Mouse (Mus musculus) heart, embryonic 10.5 days (tissue): Measurements from ENCODE around the gene Lrrc28. TPM values are rescaled to one million over a fixed set of nuclear protein-coding genes. Genes with fewer than 3 reads are reported as not detected.

ENCODE experiments used
- DNase-seq: peaks from one replicate; pipeline ENCODE4 v3.0.0-alpha.2; 2017; ENCODE audit warnings: low spot score
- H3K27ac ChIP-seq: fragments of 300-500 bp; sonication (generic); 2 replicates; pipeline ENCODE4 v1.5.1; 2016; ENCODE audit warnings: mild to moderate bottlenecking
- H3K27me3 ChIP-seq: fragments of 300-500 bp; sonication (generic); 2 replicates; pipeline ENCODE4 v1.6.1; 2016; ENCODE audit warnings: mild to moderate bottlenecking; ENCODE audit not compliant: poor library complexity, insufficient read depth, severe bottlenecking
- H3K36me3 ChIP-seq: fragments of 300-500 bp; sonication (generic); 2 replicates; pipeline ENCODE4 v1.6.1; 2016; ENCODE audit warnings: mild to moderate bottlenecking, moderate library complexity
- H3K4me1 ChIP-seq: fragments of 300-500 bp; sonication (generic); 2 replicates; pipeline ENCODE4 v1.6.1; 2016; ENCODE audit warnings: mild to moderate bottlenecking
- H3K4me3 ChIP-seq: fragments of 300-500 bp; sonication (generic); 2 replicates; pipeline ENCODE4 v1.5.1; 2016; ENCODE audit warnings: mild to moderate bottlenecking, moderate library complexity
- H3K9me3 ChIP-seq: fragments of 300-500 bp; sonication (generic); 2 replicates; pipeline ENCODE4 v1.6.1; 2016; ENCODE audit warnings: mild to moderate bottlenecking, moderate library complexity
- WGBS: fragments of 180-500 bp; shearing (Covaris S2); methylation state at CpG from one replicate; pipeline ENCODE4 v1.1.7; 2016; 5-methylcytosine and 5-hydroxymethylcytosine counted together
- polyA plus RNA-seq: library from polyadenylated mRNA; unstranded; fragments of >200 nt; fragmentation: Nextera tagmentation; extraction: Ambion mirVana; gene quantifications from 2 replicates; pipeline ENCODE4 v1.2.1, GENCODE M21; 2016

The Lrrc28 gene
- polyA plus RNA-seq, 1 experiment from 2014 or later = 12.8 TPM

- DNase-seq = no peak
- WGBS = 76% methylated on average over 7 of the region's 7 CpGs
- no peak overlapping the region for H3K27ac ChIP-seq
- H3K4me3 ChIP-seq = no peak overlapping the region
- H3K36me3 ChIP-seq = no peaks in the 10 kb centered on the region
- no peaks in the 10 kb centered on the region for H3K27me3 ChIP-seq
- no peaks in the 10 kb centered on the region for H3K9me3 ChIP-seq
- H3K4me1 ChIP-seq = peaks cover 4% of the 10 kb centered on the region; the same call in 1 of the 2 replicates
Observed at GRCm38 (mm10) chr7:67578783-67579482, 66.1 kb downstream of the Lrrc28 start.

GRCm38 (mm10) chr7:67578044-67578443, 67.0 kb downstream of the Lrrc28 start:
- Histone ChIP-seq H3K4me1 (0 out of 2 replicates have a peak, but pooled peaks cover 2% of the 10 kb centered on the region), H3K4me3 (no peak overlapping the region), H3K36me3 (no peaks in the 10 kb centered on the region), H3K27me3 (no peaks in the 10 kb centered on the region), H3K27ac (no peak overlapping the region), H3K9me3 (no peaks in the 10 kb centered on the region)
- DNase-seq = no peak
- WGBS = 87% methylated on average over 6 of the region's 6 CpGs

GRCm38 (mm10) chr7:67566510-67567237, 78.4 kb downstream of the Lrrc28 start:
- no peak for DNase-seq
- peaks cover 20% of the 10 kb centered on the region for H3K4me1 ChIP-seq
- no peaks in the 10 kb centered on the region for H3K27me3 ChIP-seq
- 63% methylated on average over 8 of the region's 8 CpGs for WGBS
- H3K27ac ChIP-seq = no peak overlapping the region
- H3K36me3 ChIP-seq = no peaks in the 10 kb centered on the region
- no peak overlapping the region for H3K4me3 ChIP-seq
- no peaks in the 10 kb centered on the region for H3K9me3 ChIP-seq

- WGBS = 72% methylated on average over 1 of the region's 1 CpGs
- Histone ChIP-seq H3K4me1 (peaks cover 13% of the 10 kb centered on the region), H3K36me3 (no peaks in the 10 kb centered on the region), H3K4me3 (no peak overlapping the region), H3K27ac (no peak overlapping the region), H3K9me3 (no peaks in the 10 kb centered on the region), H3K27me3 (no peaks in the 10 kb centered on the region)
- DNase-seq = no peak
Observed at GRCm38 (mm10) chr7:67565132-67565531, 79.9 kb downstream of the Lrrc28 start.

DNA sequence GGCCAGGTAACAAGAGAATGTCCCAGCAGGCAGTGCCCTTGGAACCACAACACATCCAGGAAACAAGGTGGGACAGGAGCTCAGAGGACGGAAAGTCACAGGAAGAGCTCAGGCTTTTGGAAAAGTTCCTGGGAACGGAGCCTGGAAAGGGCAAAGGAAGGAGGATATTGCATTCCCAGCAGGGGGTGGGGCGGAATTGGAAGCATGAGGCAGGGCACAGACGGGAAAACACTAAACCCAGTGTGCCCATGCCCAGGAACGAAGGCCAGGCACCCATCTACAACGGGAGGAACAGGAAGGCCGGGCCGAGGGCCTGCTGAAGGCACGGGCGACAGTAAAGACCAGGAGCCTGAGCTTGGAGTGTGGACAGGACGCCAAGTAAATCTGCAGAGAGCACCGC, 82.9 kb downstream of the Lrrc28 start:
- Histone ChIP-seq H3K4me1 (peaks cover 22% of the 10 kb centered on the region), H3K27ac (peak overlapping the region; percentile 70), H3K9me3 (no peaks in the 10 kb centered on the region), H3K27me3 (no peaks in the 10 kb centered on the region), H3K4me3 (no peak overlapping the region), H3K36me3 (no peaks in the 10 kb centered on the region)
- no peak for DNase-seq
- WGBS = 48% methylated on average over 12 of the region's 12 CpGs

DNA sequence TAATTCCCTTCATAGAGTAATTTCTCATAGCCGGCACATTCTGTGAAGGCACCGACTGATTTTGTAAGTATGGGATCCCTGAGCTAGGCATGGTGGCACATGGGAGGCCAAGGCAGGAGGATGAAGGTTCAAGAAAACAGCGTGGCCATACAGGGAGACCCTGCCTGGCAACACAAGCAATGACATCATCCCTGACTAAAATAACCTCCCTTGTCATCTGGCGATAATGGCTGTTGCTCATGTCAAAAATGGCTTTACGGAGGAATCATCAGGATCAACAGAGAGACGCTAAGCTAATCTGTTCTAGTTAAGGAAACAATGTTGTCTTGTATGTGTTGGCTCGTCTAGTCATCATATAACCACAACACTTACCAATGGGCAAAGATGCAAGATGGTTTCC, 85.6 kb downstream of the Lrrc28 start:
- no peaks in the 10 kb centered on the region for H3K27me3 ChIP-seq
- no peaks in the 10 kb centered on the region for H3K36me3 ChIP-seq
- 48% methylated on average over 7 of the region's 7 CpGs for WGBS
- peaks cover 30% of the 10 kb centered on the region for H3K4me1 ChIP-seq
- no peaks in the 10 kb centered on the region for H3K9me3 ChIP-seq
- H3K27ac ChIP-seq = peak overlapping the region; percentile 70
- H3K4me3 ChIP-seq = no peak overlapping the region
- no peak for DNase-seq

- Histone ChIP-seq H3K4me3 (no peak overlapping the region), H3K27me3 (no peaks in the 10 kb centered on the region), H3K27ac (no peak overlapping the region), H3K9me3 (no peaks in the 10 kb centered on the region), H3K4me1 (peaks cover 27% of the 10 kb centered on the region), H3K36me3 (no peaks in the 10 kb centered on the region)
- DNase-seq = no peak
- 82% methylated on average over 5 of the region's 5 CpGs for WGBS
Observed at GRCm38 (mm10) chr7:67558230-67558629, 86.8 kb downstream of the Lrrc28 start.

GRCm38 (mm10) chr7:67554863-67555262, 90.2 kb downstream of the Lrrc28 start:
- peaks cover 24% of the 10 kb centered on the region for H3K4me1 ChIP-seq
- H3K9me3 ChIP-seq = no peaks in the 10 kb centered on the region
- H3K36me3 ChIP-seq = no peaks in the 10 kb centered on the region
- DNase-seq = no peak
- no peak overlapping the region for H3K4me3 ChIP-seq
- 51% methylated on average over 2 of the region's 2 CpGs for WGBS
- H3K27me3 ChIP-seq = no peaks in the 10 kb centered on the region
- peak overlapping the region; percentile 24; the same call in 1 of the 2 replicates for H3K27ac ChIP-seq

- H3K36me3 ChIP-seq = no peaks in the 10 kb centered on the region
- H3K4me1 ChIP-seq = peaks cover 18% of the 10 kb centered on the region
- no peak for DNase-seq
- no peak overlapping the region for H3K27ac ChIP-seq
- no peaks in the 10 kb centered on the region for H3K9me3 ChIP-seq
- 89% methylated on average over 2 of the region's 2 CpGs for WGBS
- H3K4me3 ChIP-seq = no peak overlapping the region
- H3K27me3 ChIP-seq = no peaks in the 10 kb centered on the region
Observed at GRCm38 (mm10) chr7:67551242-67551641, 93.8 kb downstream of the Lrrc28 start.

GRCm38 (mm10) chr7:67549073-67549561, 96.0 kb downstream of the Lrrc28 start:
- DNase-seq = no peak
- Histone ChIP-seq H3K4me3 (no peak overlapping the region), H3K27ac (0 out of 2 replicates have a peak overlapping the region, but pooled peaks have one; percentile 42), H3K4me1 (peaks cover 13% of the 10 kb centered on the region), H3K36me3 (no peaks in the 10 kb centered on the region), H3K9me3 (no peaks in the 10 kb centered on the region), H3K27me3 (no peaks in the 10 kb centered on the region)
- 23% methylated on average over 6 of the region's 6 CpGs for WGBS

DNA sequence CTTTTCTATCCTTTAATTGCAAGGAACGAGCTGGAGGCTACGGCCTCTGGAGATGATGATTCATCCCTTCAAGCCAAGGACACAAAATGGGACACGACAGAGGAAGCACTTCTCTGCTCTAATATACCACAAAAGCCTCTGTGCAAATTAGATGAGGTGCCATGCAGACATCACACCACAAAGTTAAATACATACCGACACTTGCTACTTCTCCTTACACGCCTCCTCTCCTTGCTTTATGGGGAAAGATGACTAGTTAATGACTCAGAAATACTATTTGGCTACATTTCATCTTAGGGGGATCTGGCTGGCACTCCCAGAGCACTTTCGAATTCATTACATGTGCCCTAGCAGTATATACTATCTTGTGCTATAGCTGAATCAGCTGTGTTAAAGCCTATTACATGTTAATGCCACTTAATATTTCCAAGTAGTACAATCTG, 96.4 kb downstream of the Lrrc28 start:
- Histone ChIP-seq H3K4me3 (no peak overlapping the region), H3K27ac (no peak overlapping the region), H3K36me3 (no peaks in the 10 kb centered on the region), H3K9me3 (no peaks in the 10 kb centered on the region), H3K27me3 (no peaks in the 10 kb centered on the region), H3K4me1 (peaks cover 11% of the 10 kb centered on the region)
- DNase-seq = no peak
- WGBS = 83% methylated on average over 6 of the region's 6 CpGs

DNA sequence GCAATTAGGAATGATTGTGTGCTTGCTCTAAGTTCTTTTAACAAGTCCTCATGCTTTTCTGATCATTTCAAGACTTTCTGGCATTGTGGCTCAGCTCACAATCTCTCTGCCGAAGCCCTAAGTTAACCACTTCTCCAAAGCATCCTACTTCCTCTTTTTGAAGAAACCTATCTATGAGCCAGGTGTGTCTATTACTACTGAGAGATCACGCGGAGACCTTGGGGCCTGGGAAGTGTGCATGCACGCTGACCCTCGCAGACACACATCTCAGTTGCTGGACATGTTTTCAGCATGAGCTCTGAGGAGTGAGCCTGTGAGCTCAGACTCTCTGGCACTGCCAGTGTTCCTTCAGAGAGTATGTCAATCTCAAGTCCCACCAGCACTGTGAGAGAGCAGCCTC, 98.8 kb downstream of the Lrrc28 start:
- Histone ChIP-seq H3K27me3 (no peaks in the 10 kb centered on the region), H3K27ac (no peak overlapping the region), H3K4me1 (peaks cover 10% of the 10 kb centered on the region), H3K4me3 (no peak overlapping the region), H3K36me3 (no peaks in the 10 kb centered on the region), H3K9me3 (no peaks in the 10 kb centered on the region)
- WGBS = 84% methylated on average over 5 of the region's 5 CpGs
- DNase-seq = no peak

GRCm38 (mm10) chr7:67544586-67544985, 100.5 kb downstream of the Lrrc28 start:
- DNase-seq = no peak
- H3K9me3 ChIP-seq = no peaks in the 10 kb centered on the region

More at GRCm38 (mm10) chr7:67544586-67544985, 100.5 kb downstream of the Lrrc28 start:
- Histone ChIP-seq H3K4me1 (peaks cover 6% of the 10 kb centered on the region), H3K27me3 (no peaks in the 10 kb centered on the region), H3K4me3 (no peak overlapping the region), H3K36me3 (no peaks in the 10 kb centered on the region), H3K27ac (no peak overlapping the region)
